Mouse (Mus musculus) layer of hippocampus, adult 9-10 months (tissue): ENCODE measurements around the gene Trmt1.
"Not testable (repeated sequence)": the region's sequence is repeated elsewhere in the genome, so short reads cannot be mapped to it uniquely, and the experiment has no call there.

ENCODE experiments used
- DNase-seq: peaks from one replicate; pipeline ENCODE4 v3.0.0; 2022; ENCODE audit warnings: low spot score

Gene Trmt1

DNA sequence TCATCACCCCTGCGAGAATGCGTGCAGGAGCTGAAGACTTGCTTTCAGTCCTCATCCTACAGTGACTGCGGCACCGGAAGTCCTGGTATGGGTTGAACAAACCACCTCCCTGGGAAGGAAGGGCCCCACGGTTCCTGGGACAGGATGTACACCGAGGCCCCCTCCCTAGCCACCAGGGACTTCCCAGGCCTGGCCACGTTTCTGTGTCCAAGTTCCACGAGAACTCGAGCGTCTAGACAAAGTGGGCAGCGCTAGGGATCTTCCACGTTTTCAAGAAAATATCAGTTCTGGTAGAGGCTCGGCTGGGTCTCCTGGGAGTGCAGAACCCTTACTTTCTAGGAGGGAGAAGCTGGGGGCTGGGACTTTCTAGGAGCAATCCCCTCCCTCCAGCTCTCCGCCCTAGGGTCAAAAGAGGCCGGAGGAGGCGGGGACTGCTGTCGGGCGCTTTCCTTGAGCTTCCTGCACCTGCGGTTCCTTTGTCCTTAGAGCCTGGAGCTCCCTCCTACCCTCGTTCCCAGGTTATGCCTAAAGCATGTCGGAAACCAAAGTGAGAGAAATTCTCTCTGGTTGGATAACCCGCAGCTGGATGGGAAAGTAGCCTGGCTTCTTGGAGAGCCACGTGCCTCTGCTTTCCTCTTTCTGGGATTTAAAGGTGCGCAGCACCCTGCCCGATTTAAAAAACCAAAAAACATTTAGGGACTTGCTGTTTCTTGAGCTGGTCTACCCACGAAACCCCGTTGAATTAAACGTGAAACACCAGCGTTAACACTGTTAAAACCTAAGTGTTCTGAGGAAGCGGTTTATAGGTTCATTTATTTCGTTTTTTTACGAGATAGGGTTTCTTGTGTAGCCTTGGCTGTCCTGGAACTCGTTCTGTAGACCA lies 25.9 kb upstream of the Trmt1 start:
- no peak for DNase-seq

DNA sequence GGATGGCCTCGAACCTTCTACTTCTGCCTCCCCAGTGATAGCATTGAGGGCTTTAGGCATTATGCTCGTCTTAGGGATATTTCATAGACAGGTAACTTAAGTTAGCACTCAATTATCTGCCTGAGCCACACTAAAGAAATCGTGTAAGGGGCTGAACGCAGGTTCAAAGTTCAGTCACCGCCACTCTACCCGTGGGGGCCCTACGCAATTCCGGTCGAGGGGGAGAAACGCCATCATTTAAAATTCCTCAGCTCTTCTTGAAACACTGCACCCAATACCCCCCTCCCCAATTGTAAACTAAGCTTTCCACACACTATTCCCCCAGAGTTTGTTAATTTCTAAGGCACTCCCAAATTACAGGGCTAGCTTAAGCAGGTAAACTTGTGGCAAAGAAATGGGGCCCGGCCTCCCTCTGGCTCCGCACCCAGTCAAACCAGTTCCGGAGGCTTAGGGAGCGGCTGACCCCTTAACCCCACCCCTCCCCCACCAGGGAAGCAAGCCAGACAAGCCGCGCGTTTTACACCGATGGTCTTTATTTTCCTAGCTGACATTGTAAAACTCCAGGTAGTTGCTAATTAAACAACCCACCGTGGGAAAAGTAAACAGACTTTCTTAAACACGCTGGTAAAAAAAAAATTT lies 25.2 kb upstream of the Trmt1 start:
- no peak for DNase-seq

GRCm38 (mm10) chr8:84661458-84661871 lies 24.6 kb upstream of the Trmt1 start:
- DNase-seq: no peak

GRCm38 (mm10) chr8:84661961-84662571 lies 24.0 kb upstream of the Trmt1 start:
- no peak for DNase-seq

DNA sequence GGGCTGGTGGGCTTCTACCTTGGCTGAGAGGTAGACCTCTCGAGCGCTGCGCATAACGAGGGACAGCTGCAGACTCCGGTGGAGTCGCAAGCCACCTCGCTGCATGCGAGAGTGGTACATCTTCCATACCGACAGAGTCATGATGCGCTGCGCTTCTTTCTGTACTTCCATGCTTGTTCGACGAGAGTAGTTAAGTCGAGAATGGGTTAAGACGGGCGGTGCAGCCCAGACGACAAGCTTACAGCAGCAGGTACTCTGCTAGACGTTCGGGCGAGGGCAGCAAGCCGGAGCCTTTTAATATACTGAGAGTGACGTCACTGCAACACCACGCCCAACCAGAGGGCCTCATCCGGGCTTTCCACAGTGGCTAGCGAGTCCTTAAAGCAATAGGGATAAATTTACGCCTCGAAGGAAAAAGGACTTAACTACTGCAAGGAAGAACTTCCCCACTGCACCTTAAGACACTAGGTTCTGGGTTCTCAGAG lies 23.5 kb upstream of the Trmt1 start, which contains the start of gene Ier2:
Gene Ier2, minus strand, starts transcription at position 272 of the 485 bp plus-strand sequence.
- peak; percentile 91 for DNase-seq

- peak; percentile 95 for DNase-seq
Measured at GRCm38 (mm10) chr8:84663483-84664327, 22.4 kb upstream of the Trmt1 start.

GRCm38 (mm10) chr8:84664566-84665384 lies 21.3 kb upstream of the Trmt1 start:
- peak; percentile 60 for DNase-seq

GRCm38 (mm10) chr8:84665385-84665893 lies 20.7 kb upstream of the Trmt1 start:
- no peak for DNase-seq

- DNase-seq: no peak
Measured at GRCm38 (mm10) chr8:84668081-84668480, 18.0 kb upstream of the Trmt1 start.

GRCm38 (mm10) chr8:84668731-84669485 lies 17.2 kb upstream of the Trmt1 start:
- no peak for DNase-seq

- DNase-seq: not testable (repeated sequence)
Measured at GRCm38 (mm10) chr8:84670295-84671006, 15.7 kb upstream of the Trmt1 start.

DNA sequence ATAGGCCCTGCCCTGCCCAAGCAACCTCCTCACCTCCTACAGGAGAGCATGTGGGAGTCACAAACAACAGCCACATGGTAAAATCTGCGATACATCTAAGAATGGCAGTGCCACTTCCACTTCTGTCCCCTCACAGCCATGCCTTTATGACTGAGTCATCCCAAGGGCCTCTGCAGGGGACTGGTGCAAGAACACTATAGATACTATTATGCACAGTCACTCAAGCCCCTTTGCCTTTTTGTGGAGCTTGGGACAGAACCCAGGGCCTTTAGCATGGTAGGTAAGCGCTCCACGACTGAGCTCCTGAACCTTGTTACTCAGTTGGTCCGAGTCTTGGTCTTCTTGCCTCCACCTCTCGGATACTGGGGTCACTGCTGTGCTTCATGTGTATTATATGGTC lies 8.8 kb upstream of the Trmt1 start:
- no peak for DNase-seq

- DNase-seq: no peak
Measured at GRCm38 (mm10) chr8:84681476-84681875, 4.6 kb upstream of the Trmt1 start.

GRCm38 (mm10) chr8:84682257-84682656 lies 3.9 kb upstream of the Trmt1 start:
- DNase-seq: no peak

- DNase-seq: no peak
Measured at GRCm38 (mm10) chr8:84684537-84684936, 1.6 kb upstream of the Trmt1 start.

GRCm38 (mm10) chr8:84687003-84687704 lies 1.0 kb downstream of the Trmt1 start:
- no peak for DNase-seq

- DNase-seq: no peak
Measured at GRCm38 (mm10) chr8:84687705-84688100, 1.6 kb downstream of the Trmt1 start, which contains the start of gene Nacc1. Nacc1 (minus strand) TSS chr8:84687862.

DNA sequence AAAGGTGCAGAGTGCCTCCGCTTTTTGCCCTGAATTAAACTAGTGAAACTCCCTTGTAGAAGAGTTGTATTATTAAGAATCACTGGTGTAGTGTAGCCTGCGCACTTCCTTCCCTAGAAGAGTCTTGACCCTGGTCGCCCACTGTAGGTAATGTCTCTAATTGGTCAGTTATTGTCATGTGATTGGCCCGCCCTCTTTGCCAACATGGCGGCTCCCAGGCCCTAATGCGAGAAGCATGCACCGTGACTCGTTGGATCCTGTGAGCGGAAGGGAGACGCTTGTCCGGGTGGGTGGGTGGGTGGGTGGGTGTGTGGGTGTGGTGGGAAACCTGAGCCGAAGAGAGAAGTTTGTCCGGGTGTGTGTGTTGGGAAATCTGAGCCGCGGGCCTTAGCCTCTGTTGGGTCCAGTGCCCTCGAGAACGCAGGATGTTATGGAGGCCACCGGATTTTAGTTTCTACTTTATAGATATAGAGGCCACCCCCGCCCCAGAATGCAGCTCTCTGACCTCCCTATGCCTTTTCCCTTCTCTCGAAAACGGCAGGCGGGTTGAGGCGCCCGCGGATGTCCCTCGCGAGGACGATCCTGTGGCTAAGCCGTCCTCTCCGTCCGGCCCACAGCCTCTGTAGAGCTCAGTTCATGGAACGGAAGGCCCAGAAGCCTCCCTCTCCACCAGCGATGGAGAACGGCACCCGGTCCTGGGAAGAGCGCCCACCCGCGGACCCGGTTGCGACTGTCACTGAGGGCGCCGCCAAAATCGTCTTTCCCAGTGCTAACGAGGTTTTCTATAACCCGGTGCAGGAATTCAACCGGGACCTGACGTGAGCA lies 3.2 kb downstream of the Trmt1 start:
- DNase-seq: peak; percentile 93
